Mouse (Mus musculus) c-Kit-negative CD71-positive TER-119-positive erythroid progenitor cells, embryonic 14.5 days (primary cell): Measurements from ENCODE around the gene Gm45785.

Source experiments
- DNase-seq: peaks from one replicate; pipeline ENCODE4 v3.0.0-alpha.2; 2013; ENCODE audit warnings: low read depth, low spot score

The Gm45785 gene

GRCm38 (mm10) chr7:140857550-140858505, 1.7 kb upstream of the Gm45785 start, which contains the start of gene Bet1l:
TSS of gene Bet1l (minus strand) at chr7:140857577.
- no peak for DNase-seq

- DNase-seq, result peak; percentile 77
These were observed 836 bp upstream of the Gm45785 start, which contains the start of gene Ric8a for GRCm38 (mm10) chr7:140856785-140857549. TSS of gene Ric8a (plus strand) at chr7:140856957.

GRCm38 (mm10) chr7:140855181-140855580, 950 bp downstream of the Gm45785 start:
- DNase-seq, result no peak

- no peak for DNase-seq
These were observed 1.6 kb downstream of the Gm45785 start for GRCm38 (mm10) chr7:140854483-140854882.

GRCm38 (mm10) chr7:140853386-140853785, 2.7 kb downstream of the Gm45785 start:
- DNase-seq, result no peak

- DNase-seq, result no peak
These were observed 4.2 kb downstream of the Gm45785 start for GRCm38 (mm10) chr7:140851916-140852315.

GRCm38 (mm10) chr7:140848591-140848990, 7.5 kb downstream of the Gm45785 start:
- no peak for DNase-seq

GRCm38 (mm10) chr7:140847755-140848580, 8.2 kb downstream of the Gm45785 start, which contains the start of gene Odf3:
TSS of gene Odf3 (plus strand) at chr7:140847805.
- DNase-seq, result no peak

GRCm38 (mm10) chr7:140846676-140847075, 9.5 kb downstream of the Gm45785 start:
- DNase-seq, result no peak

GRCm38 (mm10) chr7:140845683-140846082, 10.4 kb downstream of the Gm45785 start:
- DNase-seq, result no peak

GRCm38 (mm10) chr7:140844905-140845665, 11.0 kb downstream of the Gm45785 start, which contains the start of gene Scgb1c1:
TSS of gene Scgb1c1 (plus strand) at chr7:140845547.
- peak; percentile 64 for DNase-seq

- no peak for DNase-seq
These were observed 12.3 kb downstream of the Gm45785 start for GRCm38 (mm10) chr7:140843806-140844205.

- no peak for DNase-seq
These were observed 15.1 kb downstream of the Gm45785 start for GRCm38 (mm10) chr7:140840750-140841735.

GRCm38 (mm10) chr7:140839556-140839955, 16.6 kb downstream of the Gm45785 start:
- no peak for DNase-seq

- DNase-seq, result no peak
These were observed 19.7 kb downstream of the Gm45785 start for GRCm38 (mm10) chr7:140836243-140837115.

GRCm38 (mm10) chr7:140835758-140836087, 20.4 kb downstream of the Gm45785 start:
- no peak for DNase-seq

GRCm38 (mm10) chr7:140834968-140835757, 21.0 kb downstream of the Gm45785 start, which contains the start of gene Urah:
TSS of gene Urah (plus strand) at chr7:140835018.
- DNase-seq, result no peak
